Mouse (Mus musculus): Measurements from ENCODE around the gene Unc45a. TPM values are rescaled to one million over a fixed set of nuclear protein-coding genes. Genes with fewer than 3 reads are reported as not detected.
A peak's percentile ranks its signal among the peaks of the same experiment; 100 is the strongest.

Unc45a gene
- total and polyA plus RNA-seq, 3 experiments, result 7.9 to 21.8 (median 16.8) TPM

- Histone ChIP-seq H3K9ac (ENCODE audit: insufficient read depth, low read depth) (no peak overlapping the region), H3K79me2 (replicated peaks; ENCODE audit: control insufficient read depth, extremely low read depth, insufficient read depth, poor library complexity, severe bottlenecking) (peaks cover 63% of the 10 kb centered on the region), H3K36me3 (replicated peaks in 1 of 2; ENCODE audit: control insufficient read depth in 1 of 2, insufficient read depth in 1 of 2, low read length in 1 of 2) (peaks cover 53 to 87% of the 10 kb centered on the region in 2 experiments), H3K27me3 (replicated peaks) (no peaks in the 10 kb centered on the region), H3K9me3 (replicated peaks; ENCODE audit: low read length) (no peaks in the 10 kb centered on the region), H3K27ac (ENCODE audit: insufficient read depth, low read depth) (no peak overlapping the region), H3K4me3 (replicated peaks in 1 of 3; ENCODE audit: low read depth in 2 of 3, low read length in 2 of 3, poor library complexity in 1 of 3) (no peak overlapping the region), H3K4me2 (ENCODE audit: insufficient read depth, low read depth, poor library complexity, severe bottlenecking) (no peak overlapping the region), H3K4me1 (ENCODE audit: control insufficient read depth in 1 of 2, insufficient read depth in 2 of 2) (peaks cover 14 to 32% of the 10 kb centered on the region in 2 experiments)
- dilution Hi-C loops (cut with MboI; ENCODE audit: extremely low pct_ligation_motif_present, extremely low pct_unique_long_range_greater_than_20kb, low sequenced_read_pairs), result no loop called here
- TF ChIP-seq RAD21 (IDR thresholded peaks at IDR 0.05; ENCODE audit: low read depth, low read length), result peak; percentile 40
- TF ChIP-seq CTCF (conservative IDR thresholded peaks at IDR 0.05 in 1 of 2, IDR thresholded peaks at IDR 0.05 in 1 of 2; ENCODE audit: low read depth in 2 of 2, low read length in 2 of 2), result peak in 1 of 2 experiments; percentile 43; a peak in 2 of 4 replicates
- TF ChIP-seq NRF1 (IDR thresholded peaks at IDR 0.05; ENCODE audit: low read depth, low read length), result no peak
- no peak for TF ChIP-seq MAFK (IDR thresholded peaks at IDR 0.05; ENCODE audit: insufficient replicate concordance, low read length)
- no peak for TF ChIP-seq USF1 (IDR thresholded peaks at IDR 0.05; ENCODE audit: low read depth, low read length)
- no peak for TF ChIP-seq POLR2A (IDR thresholded peaks at IDR 0.05; ENCODE audit: low read depth, low read length)
- no peak for TF ChIP-seq TCF12 (IDR thresholded peaks at IDR 0.05; ENCODE audit: low read depth, low read length)
- no peak for TF ChIP-seq USF2 (conservative IDR thresholded peaks at IDR 0.05; ENCODE audit: low read depth, low read length)
- no peak for TF ChIP-seq JUND (conservative IDR thresholded peaks at IDR 0.05; ENCODE audit: low read depth, low read length)
- TF ChIP-seq PAX5 (IDR thresholded peaks at IDR 0.05; ENCODE audit: low read length), result no peak
- TF ChIP-seq NELFE (IDR thresholded peaks at IDR 0.05; ENCODE audit: low read depth, low read length), result no peak
- no peak for TF ChIP-seq CHD2 (IDR thresholded peaks at IDR 0.05; ENCODE audit: low read length)
- TF ChIP-seq UBTF (IDR thresholded peaks at IDR 0.05; ENCODE audit: low read depth, low read length), result no peak
- in situ Hi-C loops (cut with MboI; ENCODE audit: low pct_ligation_motif_present, low pct_unique_long_range_greater_than_20kb, low sequenced_read_pairs), result no loop called here
- no peak for DNase-seq (ENCODE audit: extremely low read depth)
These were observed 39.3 kb downstream of the Unc45a start for GRCm38 (mm10) chr7:80301522-80301921.

GRCm38 (mm10) chr7:80299568-80299967 is 41.2 kb downstream of the Unc45a start:
- peaks cover 37 to 69% of the 10 kb centered on the region in 2 experiments for H3K36me3 ChIP-seq (replicated peaks in 1 of 2; ENCODE audit: control insufficient read depth in 1 of 2, insufficient read depth in 1 of 2, low read length in 1 of 2)
- peak overlapping the region; percentile 57 for H3K27ac ChIP-seq (ENCODE audit: insufficient read depth, low read depth)
- TF ChIP-seq HCFC1 (IDR thresholded peaks at IDR 0.05; ENCODE audit: low read depth, low read length) (no peak), PAX5 (IDR thresholded peaks at IDR 0.05; ENCODE audit: low read length) (no peak), RAD21 (IDR thresholded peaks at IDR 0.05; ENCODE audit: low read depth, low read length) (no peak), MYC (IDR thresholded peaks at IDR 0.05; ENCODE audit: low read depth, low read length) (no peak), JUN (IDR thresholded peaks at IDR 0.05; ENCODE audit: insufficient read depth, low read depth, low read length) (no peak), MEF2A (IDR thresholded peaks at IDR 0.05; ENCODE audit: borderline replicate concordance, low read depth, low read length) (no peak), BHLHE40 (IDR thresholded peaks at IDR 0.05; ENCODE audit: low read depth, low read length) (no peak), TBP (conservative IDR thresholded peaks at IDR 0.05; ENCODE audit: low read depth, low read length) (no peak), ZC3H11A (IDR thresholded peaks at IDR 0.05; ENCODE audit: low read depth, low read length) (no peak), ZKSCAN1 (IDR thresholded peaks at IDR 0.05; ENCODE audit: borderline replicate concordance, low read depth, low read length) (no peak), UBTF (IDR thresholded peaks at IDR 0.05; ENCODE audit: low read depth, low read length) (no peak)
- DNase-seq (ENCODE audit: extremely low read depth), result no peak
- no peaks in the 10 kb centered on the region for H3K27me3 ChIP-seq (replicated peaks)
- in situ Hi-C loops (cut with MboI; ENCODE audit: low pct_ligation_motif_present, low pct_unique_long_range_greater_than_20kb, low sequenced_read_pairs) (no loop called here), dilution Hi-C loops (cut with MboI; ENCODE audit: extremely low pct_ligation_motif_present, extremely low pct_unique_long_range_greater_than_20kb, low sequenced_read_pairs) (no loop called here)
- H3K4me3 ChIP-seq (replicated peaks in 1 of 3; ENCODE audit: low read depth in 2 of 3, low read length in 2 of 3, poor library complexity in 1 of 3), result peak overlapping the region in 1 of 3 experiments; percentile 13
- peaks cover 80% of the 10 kb centered on the region for H3K79me2 ChIP-seq (replicated peaks; ENCODE audit: control insufficient read depth, extremely low read depth, insufficient read depth, poor library complexity, severe bottlenecking)
- H3K9ac ChIP-seq (ENCODE audit: insufficient read depth, low read depth), result peak overlapping the region; percentile 25; the same call in 1 of the 2 replicates
- no peaks in the 10 kb centered on the region for H3K9me3 ChIP-seq (replicated peaks; ENCODE audit: low read length)
- peak overlapping the region; percentile 73 for H3K4me2 ChIP-seq (ENCODE audit: insufficient read depth, low read depth, poor library complexity, severe bottlenecking)
- peaks cover 14 to 43% of the 10 kb centered on the region in 2 experiments for H3K4me1 ChIP-seq (ENCODE audit: control insufficient read depth in 1 of 2, insufficient read depth in 2 of 2)
